Mouse (Mus musculus) midbrain, embryonic 10.5 days (tissue): ENCODE measurements around the gene Nicn1. TPM values are rescaled to one million over a fixed set of nuclear protein-coding genes. Genes with fewer than 3 reads are reported as not detected.

Source experiments
- DNase-seq: peaks from one replicate; pipeline ENCODE4 v3.0.0-alpha.2; 2017; ENCODE audit warnings: low spot score
- H3K27ac ChIP-seq: fragments of 300-500 bp; sonication (generic); replicated peaks from 2 replicates; pipeline ENCODE4 v1.5.1; 2016; ENCODE audit warnings: mild to moderate bottlenecking
- H3K27me3 ChIP-seq: fragments of 300-500 bp; sonication (generic); 2 replicates; pipeline ENCODE4 v1.6.1; 2016; ENCODE audit warnings: low read depth, mild to moderate bottlenecking; ENCODE audit not compliant: poor library complexity, severe bottlenecking
- H3K36me3 ChIP-seq: fragments of 300-500 bp; sonication (generic); 2 replicates; pipeline ENCODE4 v1.6.1; 2016; ENCODE audit warnings: mild to moderate bottlenecking, moderate library complexity
- H3K4me1 ChIP-seq: fragments of 300-500 bp; sonication (generic); 2 replicates; pipeline ENCODE4 v1.6.1; 2016
- H3K4me3 ChIP-seq: fragments of 300-500 bp; sonication (generic); 2 replicates; pipeline ENCODE4 v1.5.1; 2016; ENCODE audit warnings: mild to moderate bottlenecking, moderate library complexity
- H3K9me3 ChIP-seq: fragments of 300-500 bp; sonication (generic); replicated peaks from 2 replicates; pipeline ENCODE4 v1.6.1; 2016; ENCODE audit warnings: mild to moderate bottlenecking
- WGBS: fragments of 180-500 bp; shearing (Covaris S2); methylation state at CpG from one replicate; pipeline ENCODE4 v1.1.7; 2016; 5-methylcytosine and 5-hydroxymethylcytosine counted together
- polyA plus RNA-seq: library from polyadenylated mRNA; unstranded; fragments of >200 nt; fragmentation: Nextera tagmentation; extraction: Ambion mirVana; gene quantifications from 2 replicates; pipeline ENCODE4 v1.2.1, GENCODE M21; 2016

The Nicn1 gene
- polyA plus RNA-seq, 1 experiment from 2014 or later: 44.4 TPM

DNA sequence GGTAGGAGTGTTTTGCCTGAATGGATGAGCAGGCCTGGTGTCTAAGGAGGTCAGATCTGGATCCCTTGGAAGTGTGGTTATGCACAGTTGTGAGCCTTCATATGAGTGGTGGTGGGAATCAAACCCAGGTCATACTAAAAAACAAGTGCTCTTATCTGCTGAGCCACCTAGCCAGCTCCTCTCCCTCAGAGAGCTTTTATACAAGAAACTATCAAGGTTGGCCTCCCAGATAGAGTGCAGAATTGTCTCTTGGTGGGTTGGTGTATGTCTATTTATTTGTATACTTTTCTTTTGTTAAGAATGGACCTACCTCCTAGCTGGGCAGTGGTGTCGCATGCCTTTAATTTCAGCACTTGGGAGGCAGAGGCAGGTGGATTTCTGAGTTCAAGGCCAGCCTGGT, 53.6 kb downstream of the Nicn1 start:
- Histone ChIP-seq H3K4me1 (peaks cover 52% of the 10 kb centered on the region), H3K9me3 (no peaks in the 10 kb centered on the region), H3K36me3 (peaks cover 2% of the 10 kb centered on the region; the same call in 1 of the 2 replicates), H3K4me3 (no peak overlapping the region), H3K27me3 (no peaks in the 10 kb centered on the region), H3K27ac (no peak overlapping the region)
- 90% methylated on average over 1 of the region's 1 CpGs for WGBS
- no peak for DNase-seq

DNA sequence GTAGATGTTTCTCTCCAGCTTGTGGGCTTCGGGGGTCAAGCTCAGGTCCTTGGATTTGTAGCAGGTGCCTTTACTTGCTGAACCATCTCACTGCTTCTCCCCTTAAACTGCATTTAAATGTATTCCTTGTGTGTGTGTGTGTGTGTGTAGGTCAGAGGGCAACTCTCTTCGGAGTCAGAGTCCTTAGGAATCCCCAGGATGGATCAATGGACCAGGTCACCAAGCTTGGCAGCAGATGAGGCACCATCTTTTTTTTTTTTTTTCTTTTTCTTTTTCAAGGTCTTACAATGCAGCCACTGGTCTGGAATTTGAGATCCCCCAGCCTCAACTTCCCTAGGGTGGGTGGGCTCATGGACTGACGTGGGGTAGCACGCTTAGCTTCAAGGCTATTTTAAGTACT, 54.2 kb downstream of the Nicn1 start:
- H3K4me1 ChIP-seq: peaks cover 56% of the 10 kb centered on the region
- H3K9me3 ChIP-seq: no peaks in the 10 kb centered on the region
- H3K4me3 ChIP-seq: no peak overlapping the region
- 81% methylated on average over 4 of the region's 4 CpGs for WGBS
- peaks cover 2% of the 10 kb centered on the region for H3K36me3 ChIP-seq
- H3K27ac ChIP-seq: no peak overlapping the region
- no peaks in the 10 kb centered on the region for H3K27me3 ChIP-seq
- no peak for DNase-seq

Other genes with a start within 250 kb of the Nicn1 start
- gene Gmppb, start 241.2 kb upstream of the Nicn1 start, polyA plus RNA-seq: 26.0 and 26.2 TPM in 2 replicates
- 2.6 and 3.8 TPM in 2 replicates for gene Amigo3, start 237.3 kb upstream of the Nicn1 start, polyA plus RNA-seq
- 0.78 and 0.87 TPM in 2 replicates for gene Mst1, start 210.0 kb upstream of the Nicn1 start, polyA plus RNA-seq
- 32.2 and 39.6 TPM in 2 replicates for gene Rnf123, start 207.1 kb upstream of the Nicn1 start, polyA plus RNA-seq
- gene Apeh, start 195.8 kb upstream of the Nicn1 start, polyA plus RNA-seq: 71.2 and 80.2 TPM in 2 replicates
- 1.1 and 1.7 TPM in 2 replicates for gene Bsn, start 100.0 kb upstream of the Nicn1 start, polyA plus RNA-seq
- gene Dag1, start 26.5 kb upstream of the Nicn1 start, polyA plus RNA-seq: 71.1 and 77.0 TPM in 2 replicates
- 37.9 and 39.2 TPM in 2 replicates for gene Amt, start 6.4 kb downstream of the Nicn1 start, polyA plus RNA-seq
- gene Rhoa, start 15.7 kb downstream of the Nicn1 start, polyA plus RNA-seq: 272 and 276 TPM in 2 replicates
- 17.8 and 26.2 TPM in 2 replicates for gene Tcta, start 15.7 kb downstream of the Nicn1 start, polyA plus RNA-seq
- 767 and 792 TPM in 2 replicates for gene Gpx1, start 48.5 kb downstream of the Nicn1 start, polyA plus RNA-seq
- 119 and 140 TPM in 2 replicates for gene Usp4, start 57.4 kb downstream of the Nicn1 start, polyA plus RNA-seq
- gene 1700102P08Rik, start 102.4 kb downstream of the Nicn1 start, polyA plus RNA-seq: 1.1 and 1.2 TPM in 2 replicates
- 0.81 and 1.1 TPM in 2 replicates for gene Ccdc36, start 138.1 kb downstream of the Nicn1 start, polyA plus RNA-seq
- gene BC048562, start 146.1 kb downstream of the Nicn1 start, polyA plus RNA-seq: not detected in 2 replicates
- gene Ccdc71, start 170.1 kb downstream of the Nicn1 start, polyA plus RNA-seq: 58.2 and 59.4 TPM in 2 replicates
- gene Klhdc8b, start 171.2 kb downstream of the Nicn1 start, polyA plus RNA-seq: 43.1 and 52.1 TPM in 2 replicates
- 42.7 and 46.2 TPM in 2 replicates for gene Lamb2, start 189.3 kb downstream of the Nicn1 start, polyA plus RNA-seq
- gene Usp19, start 200.2 kb downstream of the Nicn1 start, polyA plus RNA-seq: 79.4 and 91.6 TPM in 2 replicates
- 112 and 115 TPM in 2 replicates for gene Qars, start 217.3 kb downstream of the Nicn1 start, polyA plus RNA-seq
- 150 and 171 TPM in 2 replicates for gene Qrich1, start 226.4 kb downstream of the Nicn1 start, polyA plus RNA-seq